Mouse (Mus musculus) spleen, adult 10 weeks (tissue): Measurements from ENCODE around the gene Olfr1278. TPM values are rescaled to one million over a fixed set of nuclear protein-coding genes. Genes with fewer than 3 reads are reported as not detected.

ENCODE experiments used
- polyA plus RNA-seq: library from polyadenylated mRNA; stranded (reverse); fragments of 350-450 nt; fragmentation: Illumina TruSeq; extraction: RNeasy Lipid Tissue Mini Kit (QIAGEN cat#74804); gene quantifications from one replicate; pipeline ENCODE4 v1.2.3, GENCODE M21; 2015; ENCODE audit warnings: low replicate concordance; ENCODE audit not compliant: insufficient read depth

The Olfr1278 gene
- not detected for polyA plus RNA-seq

GRCm38 (mm10) chr2:111289836-111290235 is at the start of gene Olfr1278:
Gene Olfr1278, plus strand, starts transcription at chr2:111290136.

GRCm38 (mm10) chr2:111254216-111254615 is 35.7 kb upstream of the Olfr1278 start, which contains the start of gene Olfr1276:
Gene Olfr1276, plus strand, starts transcription at chr2:111254516.

GRCm38 (mm10) chr2:111274006-111274405 is 15.9 kb upstream of the Olfr1278 start, which contains the start of gene Olfr1277:
Gene Olfr1277, minus strand, starts transcription at chr2:111274106.

GRCm38 (mm10) chr2:111300374-111300773 is 10.4 kb downstream of the Olfr1278 start, which contains the start of gene Olfr1279:
Gene Olfr1279, plus strand, starts transcription at chr2:111300635.

GRCm38 (mm10) chr2:111313717-111314116 is 23.8 kb downstream of the Olfr1278 start, which contains the start of gene Olfr1280:
Gene Olfr1280, plus strand, starts transcription at chr2:111314017.

GRCm38 (mm10) chr2:111326220-111326619 is 36.3 kb downstream of the Olfr1278 start, which contains the start of gene Olfr1281:
Gene Olfr1281, plus strand, starts transcription at chr2:111326520.

GRCm38 (mm10) chr2:111335976-111336375 is 46.0 kb downstream of the Olfr1278 start, which contains the start of gene Olfr1282:
Gene Olfr1282, minus strand, starts transcription at chr2:111336076.

Other genes with a start within 250 kb of the Olfr1278 start
- not detected for gene Gm13941, start 184.2 kb upstream of the Olfr1278 start, polyA plus RNA-seq
- not detected for gene Gm15130, start 137.2 kb upstream of the Olfr1278 start, polyA plus RNA-seq
- gene 4930430A15Rik, start 60.5 kb upstream of the Olfr1278 start, polyA plus RNA-seq = not detected
- gene Olfr1275, start 54.9 kb upstream of the Olfr1278 start, polyA plus RNA-seq = not detected
- not detected for gene Olfr1276, start 35.6 kb upstream of the Olfr1278 start, polyA plus RNA-seq
- gene Olfr1277, start 16.0 kb upstream of the Olfr1278 start, polyA plus RNA-seq = not detected
- not detected for gene Olfr1279, start 10.5 kb downstream of the Olfr1278 start, polyA plus RNA-seq
- not detected for gene Olfr1280, start 23.9 kb downstream of the Olfr1278 start, polyA plus RNA-seq
- not detected for gene Olfr1281, start 36.4 kb downstream of the Olfr1278 start, polyA plus RNA-seq
- not detected for gene Olfr1282, start 45.9 kb downstream of the Olfr1278 start, polyA plus RNA-seq
- gene Olfr1283, start 76.7 kb downstream of the Olfr1278 start, polyA plus RNA-seq = not detected
- gene Olfr1284, start 85.4 kb downstream of the Olfr1278 start, polyA plus RNA-seq = not detected
- gene Olfr1286, start 133.0 kb downstream of the Olfr1278 start, polyA plus RNA-seq = not detected
- not detected for gene Olfr1287, start 159.0 kb downstream of the Olfr1278 start, polyA plus RNA-seq
- gene Olfr1288, start 184.0 kb downstream of the Olfr1278 start, polyA plus RNA-seq = not detected
- gene Olfr1289, start 190.7 kb downstream of the Olfr1278 start, polyA plus RNA-seq = not detected
- gene Olfr1290, start 203.7 kb downstream of the Olfr1278 start, polyA plus RNA-seq = not detected
- not detected for gene Olfr1291-ps1, start 207.0 kb downstream of the Olfr1278 start, polyA plus RNA-seq
- not detected for gene Olfr1293-ps, start 235.1 kb downstream of the Olfr1278 start, polyA plus RNA-seq